Comparison of ENCODE assay signal across 9 mouse cellular contexts in the genomic region with DNA sequence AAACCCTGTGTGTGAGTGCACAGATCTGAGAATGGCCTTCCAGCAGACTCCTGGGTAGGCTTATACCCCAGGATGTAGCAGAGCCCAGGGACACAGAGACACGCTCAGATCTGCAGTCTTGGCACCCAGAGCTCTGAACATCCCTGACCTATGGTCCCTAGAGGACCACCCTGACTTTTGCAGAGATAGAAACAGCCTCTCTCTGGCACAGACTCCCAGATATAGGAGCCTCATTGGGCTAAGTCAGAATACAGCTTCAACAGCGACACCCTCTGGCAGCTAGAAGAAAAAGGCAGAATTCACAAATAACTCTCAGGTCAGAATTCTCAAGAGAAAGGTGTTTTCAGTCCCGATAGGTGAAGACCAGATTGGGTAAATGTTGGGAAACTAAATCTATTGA.
DNase-seq lines count a peak whose midpoint lies in the region; ATAC-seq and TF ChIP-seq lines count a peak whose summit lies in the region.
"Had no signal": no experiment of that assay in that cellular context is flagged by ENCODE, and none has a peak within 500 bp of the region (broad histone marks: within the 10 kb centered on the region; RNA-seq: fewer than 3 reads in every experiment).

No protein-coding gene starts in this region.

- TF ChIP-seq CTCF in forebrain, postnatal 0 days (IDR thresholded peaks at IDR 0.05; ENCODE audit: low read depth), result peak; percentile 53
- TF ChIP-seq CTCF in liver, embryonic 14.5 days (IDR thresholded peaks at IDR 0.05; ENCODE audit: low read depth), result peak; percentile 43
- peak; percentile 25; the same call in 1 of the 2 replicates for TF ChIP-seq CTCF in cortical plate, adult 2 months (IDR thresholded peaks at IDR 0.05; ENCODE audit: extremely low read depth, insufficient read depth, low read length)

- no peaks in the 10 kb centered on the region for H3K4me1 ChIP-seq in forebrain, postnatal 0 days (ENCODE audit: insufficient read depth)
- H3K4me1 ChIP-seq in forebrain, embryonic 13.5 days, result no peaks in the 10 kb centered on the region; the same call in 1 of the 2 replicates
- no peaks in the 10 kb centered on the region for H3K4me1 ChIP-seq in liver, embryonic 14.5 days (replicated peaks; ENCODE audit: control insufficient read depth in 2 of 2, insufficient read depth in 2 of 2, low read length in 1 of 2)
- H3K4me1 ChIP-seq in liver, embryonic 11.5 days (replicated peaks; ENCODE audit: control insufficient read depth, insufficient read depth, low read length), result no peaks in the 10 kb centered on the region
- no peaks in the 10 kb centered on the region for H3K4me1 ChIP-seq in cortical plate, adult 2 months (ENCODE audit: control insufficient read depth, insufficient read depth, low read length)
- peaks cover 12% of the 10 kb centered on the region for H3K4me1 ChIP-seq in limb, embryonic 14.5 days (ENCODE audit: control insufficient read depth, insufficient read depth, low read length)
- no peaks in the 10 kb centered on the region for H3K4me1 ChIP-seq in midbrain, embryonic 16.5 days (ENCODE audit: control insufficient read depth, insufficient read depth, low read length)

- no peaks in the 10 kb centered on the region for H3K9me3 ChIP-seq in forebrain, postnatal 0 days (ENCODE audit: low read length)
- no peaks in the 10 kb centered on the region for H3K9me3 ChIP-seq in forebrain, embryonic 13.5 days (replicated peaks)
- no peaks in the 10 kb centered on the region for H3K9me3 ChIP-seq in liver, embryonic 14.5 days (ENCODE audit: control insufficient read depth, low read length)
- H3K9me3 ChIP-seq in liver, embryonic 11.5 days (ENCODE audit: control insufficient read depth, low read length), result no peaks in the 10 kb centered on the region
- no peaks in the 10 kb centered on the region for H3K9me3 ChIP-seq in limb, embryonic 14.5 days (ENCODE audit: control insufficient read depth, low read length)
- no peaks in the 10 kb centered on the region for H3K9me3 ChIP-seq in midbrain, embryonic 16.5 days (replicated peaks; ENCODE audit: control insufficient read depth, low read length, poor library complexity, severe bottlenecking)
- H3K9me3 ChIP-seq: embryonic facial prominence, embryonic 13.5 days had no signal

- peak; percentile 12 for DNase-seq in forebrain, postnatal 0 days
- no peak for DNase-seq in liver, embryonic 14.5 days (ENCODE audit: low read depth in 3 of 3, low spot score in 3 of 3)
- no peak for DNase-seq in liver, embryonic 11.5 days (ENCODE audit: low spot score)
- DNase-seq in limb, embryonic 14.5 days (ENCODE audit: low spot score), result peak; percentile 60

- no peak overlapping the region for H3K27ac ChIP-seq in forebrain, postnatal 0 days (ENCODE audit: low read depth, low read length)
- H3K27ac ChIP-seq in forebrain, embryonic 13.5 days, result no peak overlapping the region
- no peak overlapping the region for H3K27ac ChIP-seq in liver, embryonic 14.5 days
- H3K27ac ChIP-seq in liver, embryonic 11.5 days (ENCODE audit: low read depth, low read length), result no peak overlapping the region
- H3K27ac ChIP-seq in cortical plate, adult 2 months (ENCODE audit: insufficient read depth, low read length), result no peak overlapping the region
- no peak overlapping the region for H3K27ac ChIP-seq in limb, embryonic 14.5 days (replicated peaks; ENCODE audit: low read depth, low read length)
- no peak overlapping the region for H3K27ac ChIP-seq in midbrain, embryonic 16.5 days (ENCODE audit: low read length)
- H3K27ac ChIP-seq: embryonic facial prominence, embryonic 13.5 days had no signal

- H3K4me3 ChIP-seq in forebrain, postnatal 0 days (ENCODE audit: low read depth, low read length), result no peak overlapping the region
- no peak overlapping the region for H3K4me3 ChIP-seq in forebrain, embryonic 13.5 days
- H3K4me3 ChIP-seq in liver, embryonic 14.5 days (ENCODE audit: insufficient read depth in 1 of 2, low read depth in 2 of 2, low read length in 2 of 2), result no peak overlapping the region
- H3K4me3 ChIP-seq in liver, embryonic 11.5 days (ENCODE audit: low read depth, low read length), result no peak overlapping the region
- H3K4me3 ChIP-seq in cortical plate, adult 2 months (ENCODE audit: insufficient read depth, low read length), result no peak overlapping the region
- no peak overlapping the region for H3K4me3 ChIP-seq in limb, embryonic 14.5 days (replicated peaks; ENCODE audit: low read length)
- no peak overlapping the region for H3K4me3 ChIP-seq in midbrain, embryonic 16.5 days (ENCODE audit: low read depth, low read length)
- H3K4me3 ChIP-seq: embryonic facial prominence, embryonic 13.5 days had no signal

- no peaks in the 10 kb centered on the region for H3K36me3 ChIP-seq in forebrain, postnatal 0 days (ENCODE audit: insufficient read depth)
- H3K36me3 ChIP-seq in forebrain, embryonic 13.5 days (ENCODE audit: poor library complexity, severe bottlenecking), result no peaks in the 10 kb centered on the region
- H3K36me3 ChIP-seq in liver, embryonic 14.5 days (replicated peaks; ENCODE audit: control insufficient read depth, insufficient read depth, low read depth), result no peaks in the 10 kb centered on the region
- H3K36me3 ChIP-seq in liver, embryonic 11.5 days (ENCODE audit: control insufficient read depth, insufficient read depth, low read length), result no peaks in the 10 kb centered on the region
- H3K36me3 ChIP-seq in limb, embryonic 14.5 days (ENCODE audit: control insufficient read depth, insufficient read depth, low read length), result no peaks in the 10 kb centered on the region
- H3K36me3 ChIP-seq in midbrain, embryonic 16.5 days (ENCODE audit: control insufficient read depth, insufficient read depth, low read length), result no peaks in the 10 kb centered on the region
- H3K36me3 ChIP-seq: embryonic facial prominence, embryonic 13.5 days had no signal

- no peak for TF ChIP-seq EP300 in liver, embryonic 14.5 days (IDR thresholded peaks at IDR 0.05; ENCODE audit: low read depth)

- 61% methylated on average over 3 of the region's 3 CpGs for WGBS in forebrain, postnatal 0 days
- WGBS in forebrain, embryonic 13.5 days, result 50% methylated on average over 3 of the region's 3 CpGs
- 43% methylated on average over 3 of the region's 3 CpGs for WGBS in liver, embryonic 14.5 days (ENCODE audit: insufficient replicate concordance)
- 39% methylated on average over 3 of the region's 3 CpGs for WGBS in liver, embryonic 11.5 days
- 42% methylated on average over 3 of the region's 3 CpGs for WGBS in limb, embryonic 14.5 days
- WGBS in midbrain, embryonic 16.5 days, result 56% methylated on average over 3 of the region's 3 CpGs

- H3K9ac ChIP-seq in forebrain, postnatal 0 days, result no peak overlapping the region
- no peak overlapping the region for H3K9ac ChIP-seq in forebrain, embryonic 13.5 days
- H3K9ac ChIP-seq in liver, embryonic 14.5 days (replicated peaks), result no peak overlapping the region
- no peak overlapping the region for H3K9ac ChIP-seq in liver, embryonic 11.5 days (ENCODE audit: low read depth, low read length)
- H3K9ac ChIP-seq in limb, embryonic 14.5 days (ENCODE audit: low read depth, low read length, severe bottlenecking), result no peak overlapping the region
- no peak overlapping the region for H3K9ac ChIP-seq in midbrain, embryonic 16.5 days (ENCODE audit: low read depth, low read length)
- H3K9ac ChIP-seq: embryonic facial prominence, embryonic 13.5 days had no signal

- no peaks in the 10 kb centered on the region for H3K27me3 ChIP-seq in forebrain, postnatal 0 days (ENCODE audit: insufficient read depth, low read length)
- H3K27me3 ChIP-seq in forebrain, embryonic 13.5 days, result no peaks in the 10 kb centered on the region
- H3K27me3 ChIP-seq in liver, embryonic 14.5 days (ENCODE audit: control insufficient read depth, insufficient read depth, low read length), result no peaks in the 10 kb centered on the region
- no peaks in the 10 kb centered on the region for H3K27me3 ChIP-seq in liver, embryonic 11.5 days (replicated peaks; ENCODE audit: control insufficient read depth, insufficient read depth, low read length)
- H3K27me3 ChIP-seq in limb, embryonic 14.5 days (ENCODE audit: control insufficient read depth, insufficient read depth, low read length), result no peaks in the 10 kb centered on the region
- H3K27me3 ChIP-seq in midbrain, embryonic 16.5 days (ENCODE audit: control insufficient read depth, insufficient read depth, low read depth, low read length), result no peaks in the 10 kb centered on the region
- H3K27me3 ChIP-seq: embryonic facial prominence, embryonic 13.5 days had no signal

- no peak for ATAC-seq in forebrain, postnatal 0 days
- ATAC-seq in forebrain, embryonic 13.5 days, result no peak
- no peak for ATAC-seq in liver, embryonic 14.5 days (ENCODE audit: insufficient read depth)
- ATAC-seq in liver, embryonic 11.5 days (replicated peaks; ENCODE audit: low FRiP score), result no peak
- no peak for ATAC-seq in limb, embryonic 14.5 days (ENCODE audit: low FRiP score, low read depth)
- ATAC-seq in monocyte, adult 5-6 weeks (replicated peaks; ENCODE audit: insufficient number of reproducible peaks, low FRiP score, low TSS enrichment, poor library complexity, severe bottlenecking), result no peak
- ATAC-seq in midbrain, embryonic 16.5 days, result no peak

- TF ChIP-seq POLR2A in cortical plate, adult 2 months (IDR thresholded peaks at IDR 0.05; ENCODE audit: extremely low read depth, insufficient read depth, low read length), result no peak
- no peak for TF ChIP-seq POLR2A in limb, embryonic 14.5 days (IDR thresholded peaks at IDR 0.05; ENCODE audit: borderline replicate concordance, extremely low read depth, insufficient read depth, insufficient read length)

- H3K4me2 ChIP-seq in forebrain, postnatal 0 days (ENCODE audit: low read depth), result no peak overlapping the region
- H3K4me2 ChIP-seq in forebrain, embryonic 13.5 days, result no peak overlapping the region
- H3K4me2 ChIP-seq in liver, embryonic 14.5 days (ENCODE audit: low read depth), result no peak overlapping the region
- H3K4me2 ChIP-seq in liver, embryonic 11.5 days, result no peak overlapping the region
- no peak overlapping the region for H3K4me2 ChIP-seq in limb, embryonic 14.5 days (replicated peaks; ENCODE audit: low read depth, low read length, severe bottlenecking)
- H3K4me2 ChIP-seq in midbrain, embryonic 16.5 days (ENCODE audit: low read length), result no peak overlapping the region
- H3K4me2 ChIP-seq: embryonic facial prominence, embryonic 13.5 days had no signal

Comparison
In these comparisons a context has a peak if more than half of its experiments do, and no peak if none do; other contexts are left out.
1. DNase-seq: peak in forebrain, postnatal 0 days (single experiment) and limb, embryonic 14.5 days (single experiment); none in liver, embryonic 14.5 days (0 of 3) and liver, embryonic 11.5 days (single experiment).
2. Peak in every context shown above with its lines, with median percentiles within 50 percentile points of each other: CTCF ChIP-seq.